ENCODE assay signal across 36 mouse cellular contexts in the genomic region with DNA sequence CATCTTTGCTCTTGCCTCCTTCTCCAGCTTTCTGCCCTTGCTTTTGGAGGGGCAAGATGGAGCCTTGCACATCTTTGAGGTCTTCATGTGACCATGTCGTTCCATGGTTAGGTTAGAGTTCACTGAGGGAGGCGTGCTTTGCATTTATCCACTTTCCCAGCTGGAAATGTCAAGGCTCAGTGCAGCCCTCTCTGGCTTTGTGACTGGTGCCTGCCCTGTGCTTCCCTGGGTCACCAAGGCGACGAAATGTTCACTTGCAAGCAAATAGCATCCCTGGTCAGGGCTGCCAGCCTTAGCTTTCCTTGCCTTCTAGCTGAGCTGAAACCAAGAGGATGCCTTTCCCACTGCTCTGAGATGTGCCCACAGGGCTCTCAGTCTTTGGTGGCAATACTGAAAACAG. TPM values are rescaled to one million over a fixed set of nuclear protein-coding genes. Genes with fewer than 3 reads are reported as not detected.
DNase-seq lines count a peak whose midpoint lies in the region; ATAC-seq and TF ChIP-seq lines count a peak whose summit lies in the region.
"Had no signal": no experiment of that assay in that cellular context is flagged by ENCODE, and none has a peak within 500 bp of the region (broad histone marks: within the 10 kb centered on the region; RNA-seq: fewer than 3 reads in every experiment).

No protein-coding gene starts in this region.

- H3K36me3 ChIP-seq in hindbrain, embryonic 16.5 days (ENCODE audit: control insufficient read depth, insufficient read depth, low read length), result no peaks in the 10 kb centered on the region
- H3K36me3 ChIP-seq in hindbrain, embryonic 14.5 days (replicated peaks; ENCODE audit: control insufficient read depth, insufficient read depth), result no peaks in the 10 kb centered on the region
- H3K36me3 ChIP-seq in myocyte (ENCODE audit: control insufficient read depth, insufficient read depth), result no peaks in the 10 kb centered on the region
- H3K36me3 ChIP-seq: embryonic facial prominence, embryonic 15.5 days; forebrain, embryonic 12.5 days; heart, embryonic 13.5 days; limb, embryonic 15.5 days; liver, embryonic 13.5 days; midbrain, embryonic 13.5 days; stomach, embryonic 15.5 days had no signal

- no peak overlapping the region for H3K4me2 ChIP-seq in hindbrain, embryonic 16.5 days (ENCODE audit: low read length)
- no peak overlapping the region for H3K4me2 ChIP-seq in hindbrain, embryonic 14.5 days (replicated peaks)
- peak overlapping the region; percentile 2 for H3K4me2 ChIP-seq in myocyte (ENCODE audit: low read depth)
- H3K4me2 ChIP-seq: embryonic facial prominence, embryonic 15.5 days; forebrain, embryonic 12.5 days; heart, embryonic 13.5 days; limb, embryonic 15.5 days; liver, embryonic 13.5 days; midbrain, embryonic 13.5 days; stomach, embryonic 15.5 days had no signal

- no peak overlapping the region for H3K27ac ChIP-seq in hindbrain, embryonic 16.5 days (ENCODE audit: low read depth, low read length)
- H3K27ac ChIP-seq in hindbrain, embryonic 14.5 days, result no peak overlapping the region
- H3K27ac ChIP-seq: embryonic facial prominence, embryonic 10.5 days; forebrain, embryonic 12.5 days; heart, adult 2 months; heart, embryonic 13.5 days; limb, embryonic 10.5 days; limb, embryonic 15.5 days; liver, embryonic 13.5 days; midbrain, embryonic 13.5 days; stomach, embryonic 15.5 days had no signal

- peaks cover 74% of the 10 kb centered on the region for H3K79me2 ChIP-seq in myocyte (ENCODE audit: control insufficient read depth, insufficient read depth)

- WGBS in hindbrain, embryonic 16.5 days, result 35% methylated on average over 4 of the region's 4 CpGs
- 44% methylated on average over 4 of the region's 4 CpGs for WGBS in hindbrain, embryonic 14.5 days

- no peaks in the 10 kb centered on the region for H3K9me3 ChIP-seq in hindbrain, embryonic 16.5 days (ENCODE audit: control insufficient read depth, low read length)
- H3K9me3 ChIP-seq in hindbrain, embryonic 14.5 days (ENCODE audit: control insufficient read depth, low read length), result no peaks in the 10 kb centered on the region
- H3K9me3 ChIP-seq: embryonic facial prominence, embryonic 10.5 days; embryonic facial prominence, embryonic 15.5 days; forebrain, embryonic 12.5 days; heart, embryonic 13.5 days; limb, embryonic 10.5 days; limb, embryonic 15.5 days; liver, embryonic 13.5 days; megakaryocyte, embryonic 14.5 days; midbrain, embryonic 13.5 days; stomach, embryonic 15.5 days had no signal

- no peak for TF ChIP-seq POLR2A in myocyte (IDR thresholded peaks at IDR 0.05; ENCODE audit: insufficient read length, low read depth)

- no peak overlapping the region for H3K9ac ChIP-seq in hindbrain, embryonic 16.5 days (ENCODE audit: low read depth, low read length)
- H3K9ac ChIP-seq in hindbrain, embryonic 14.5 days, result no peak overlapping the region
- H3K9ac ChIP-seq: embryonic facial prominence, embryonic 15.5 days; forebrain, embryonic 12.5 days; heart, embryonic 13.5 days; limb, embryonic 15.5 days; liver, embryonic 13.5 days; midbrain, embryonic 13.5 days; stomach, embryonic 15.5 days had no signal

- ATAC-seq in hindbrain, embryonic 16.5 days, result peak; percentile 42; the same call in 1 of the 2 replicates
- ATAC-seq in hindbrain, embryonic 14.5 days (ENCODE audit: low FRiP score), result no peak
- ATAC-seq: lung, postnatal 0 days; midbrain, embryonic 13.5 days; Patski had no signal

- DNase-seq in adrenal gland, adult 2 months, result peak; percentile 75
- DNase-seq in adrenal gland, adult 18-20 months (ENCODE audit: low spot score in 2 of 2), result no peak
- no peak for DNase-seq in hindbrain, embryonic 14.5 days (ENCODE audit: low spot score)
- peak; percentile 62 for DNase-seq in adrenal gland, postnatal 10 days
- no peak for DNase-seq in frontal cortex, postnatal 36 days (ENCODE audit: low spot score in 2 of 2)
- DNase-seq: cerebellum, adult 8-10 months; heart, adult 2 months; kidney, adult 2 months; kidney, postnatal 14 days; layer of hippocampus, adult 9-11 months; liver, embryonic 13.5 days; lung, adult 18-20 months; lung, postnatal 4 days; right cerebral cortex, postnatal 25 days; thymus, postnatal 14 days had no signal

- no peaks in the 10 kb centered on the region for H3K27me3 ChIP-seq in hindbrain, embryonic 16.5 days (replicated peaks; ENCODE audit: control insufficient read depth, insufficient read depth, low read length)
- H3K27me3 ChIP-seq in hindbrain, embryonic 14.5 days (ENCODE audit: control insufficient read depth, insufficient read depth, low read length), result no peaks in the 10 kb centered on the region
- no peaks in the 10 kb centered on the region for H3K27me3 ChIP-seq in myocyte (ENCODE audit: control insufficient read depth, insufficient read depth, insufficient read length)
- H3K27me3 ChIP-seq: embryonic facial prominence, embryonic 15.5 days; forebrain, embryonic 12.5 days; heart, embryonic 13.5 days; limb, embryonic 15.5 days; liver, embryonic 13.5 days; midbrain, embryonic 13.5 days; Patski; stomach, embryonic 15.5 days had no signal

- no peak overlapping the region for H3K4me3 ChIP-seq in hindbrain, embryonic 16.5 days (ENCODE audit: low read length)
- H3K4me3 ChIP-seq in hindbrain, embryonic 14.5 days (replicated peaks; ENCODE audit: low read length), result no peak overlapping the region
- no peak overlapping the region for H3K4me3 ChIP-seq in myocyte
- H3K4me3 ChIP-seq: embryonic facial prominence, embryonic 10.5 days; embryonic facial prominence, embryonic 15.5 days; forebrain, embryonic 12.5 days; heart, adult 2 months; heart, embryonic 13.5 days; limb, embryonic 10.5 days; limb, embryonic 15.5 days; liver, embryonic 13.5 days; megakaryocyte, embryonic 14.5 days; midbrain, embryonic 13.5 days; stomach, embryonic 15.5 days had no signal

- no peak overlapping the region for H3ac ChIP-seq in myocyte (ENCODE audit: control insufficient read depth, insufficient read length)

- H3K4me1 ChIP-seq in hindbrain, embryonic 16.5 days (ENCODE audit: control insufficient read depth, insufficient read depth, low read depth, low read length), result no peaks in the 10 kb centered on the region; the same call in 1 of the 2 replicates
- H3K4me1 ChIP-seq in hindbrain, embryonic 14.5 days (replicated peaks; ENCODE audit: control insufficient read depth, insufficient read depth, low read length), result no peaks in the 10 kb centered on the region
- H3K4me1 ChIP-seq: forebrain, embryonic 12.5 days; midbrain, embryonic 13.5 days; stomach, embryonic 15.5 days had no signal

TF ChIP-seq in myocyte, 11 proteins besides CTCF, POLR2A, EP300 and RAD21:
- TF ChIP-seq MYOD1 (IDR thresholded peaks at IDR 0.05; ENCODE audit: control insufficient read depth in 1 of 3, insufficient read length in 2 of 3, low read depth in 2 of 3) (no peak), USF1 (IDR thresholded peaks at IDR 0.05; ENCODE audit: low read depth) (no peak), E2F4 (IDR thresholded peaks at IDR 0.05; ENCODE audit: insufficient read depth) (no peak), POLR2AphosphoS2 (IDR thresholded peaks at IDR 0.05; ENCODE audit: insufficient read length, low read depth) (no peak), TCF3 (IDR thresholded peaks at IDR 0.05; ENCODE audit: insufficient read length, low read depth) (no peak), SRF (IDR thresholded peaks at IDR 0.05; ENCODE audit: control insufficient read depth, insufficient read length, low read depth) (no peak)

RNA-seq across cellular contexts. Expression of gene Ankrd2, which starts 25.4 kb away (rescaled TPM):
- total RNA-seq in adrenal gland, adult 2 months (2021), result under 1 TPM; 0.35 to 0.61 TPM
- 0.16 and 0.27 TPM in 2 replicates for polyA plus RNA-seq in adrenal gland, adult 2 months (2012; rRNA removed)
- total RNA-seq in adrenal gland, adult 18-20 months (2021), result under 1 TPM; 0.64 to 0.76 TPM
- 1.1 and 1.5 TPM in 2 replicates for polyA plus RNA-seq in hindbrain, embryonic 16.5 days (2015; fragmentation: Nextera tagmentation; extraction: Ambion mirVana)
- polyA plus RNA-seq in hindbrain, embryonic 14.5 days (2014; fragmentation: Nextera tagmentation; extraction: Ambion mirVana), result 0.82 and 1.2 TPM in 2 replicates
- 1 to 10 TPM; 2.2 to 5.9 TPM for total RNA-seq in adrenal gland, postnatal 10 days (2021)
- 110 TPM for polyA plus RNA-seq in myocyte (2012; fragmentation: generic; extraction: Trizol)
- total RNA-seq: heart, postnatal 10 days; hematopoietic stem cell, adult 5-6 weeks; MEL; monocyte, adult 5-6 weeks; neutrophil, adult 5-6 weeks had no signal
- polyA plus RNA-seq: heart, adult 2 months; heart, embryonic 13.5 days; limb, embryonic 10.5 days; urinary bladder, adult 2 months had no signal

RNA-seq across cellular contexts. Expression of gene Ubtd1, which starts 28.9 kb away (rescaled TPM):
- total RNA-seq in adrenal gland, adult 2 months (2021), result 10 to 100 TPM; 12.8 to 21.1 TPM
- polyA plus RNA-seq in adrenal gland, adult 2 months (2012; rRNA removed), result 29.3 and 31.3 TPM in 2 replicates
- 10 to 100 TPM; 16.4 to 17.4 TPM for total RNA-seq in adrenal gland, adult 18-20 months (2021)
- polyA plus RNA-seq in hindbrain, embryonic 16.5 days (2015; fragmentation: Nextera tagmentation; extraction: Ambion mirVana), result 13.4 and 15.2 TPM in 2 replicates
- polyA plus RNA-seq in hindbrain, embryonic 14.5 days (2014; fragmentation: Nextera tagmentation; extraction: Ambion mirVana), result 8.6 and 9.2 TPM in 2 replicates
- total RNA-seq in adrenal gland, postnatal 10 days (2021), result 10 to 100 TPM; 17.1 to 20.2 TPM
- 141 TPM for polyA plus RNA-seq in myocyte (2012; fragmentation: generic; extraction: Trizol)

RNA-seq across cellular contexts. Expression of gene Mms19, which starts 29.5 kb away (rescaled TPM):
- 10 to 100 TPM; 15.9 to 22.0 TPM for total RNA-seq in adrenal gland, adult 2 months (2021)
- polyA plus RNA-seq in adrenal gland, adult 2 months (2012; rRNA removed), result 48.3 and 49.2 TPM in 2 replicates
- total RNA-seq in adrenal gland, adult 18-20 months (2021), result 10 to 100 TPM; 17.3 to 22.1 TPM
- polyA plus RNA-seq in hindbrain, embryonic 16.5 days (2015; fragmentation: Nextera tagmentation; extraction: Ambion mirVana), result 30.0 and 31.3 TPM in 2 replicates
- 29.6 and 31.6 TPM in 2 replicates for polyA plus RNA-seq in hindbrain, embryonic 14.5 days (2014; fragmentation: Nextera tagmentation; extraction: Ambion mirVana)
- 10 to 100 TPM; 15.5 to 24.2 TPM for total RNA-seq in adrenal gland, postnatal 10 days (2021)
- polyA plus RNA-seq in myocyte (2012; fragmentation: generic; extraction: Trizol), result 34.2 TPM

RNA-seq across cellular contexts. Expression of gene Hoga1, which starts 35.0 kb away (rescaled TPM):
- 1 to 10 TPM; 3.7 to 8.0 TPM for total RNA-seq in adrenal gland, adult 2 months (2021)
- 1.5 and 1.6 TPM in 2 replicates for polyA plus RNA-seq in adrenal gland, adult 2 months (2012; rRNA removed)
- 1 to 10 TPM; 4.2 to 6.5 TPM for total RNA-seq in adrenal gland, adult 18-20 months (2021)
- polyA plus RNA-seq in hindbrain, embryonic 16.5 days (2015; fragmentation: Nextera tagmentation; extraction: Ambion mirVana), result 2.0 and 2.4 TPM in 2 replicates
- 1.3 and 2.2 TPM in 2 replicates for polyA plus RNA-seq in hindbrain, embryonic 14.5 days (2014; fragmentation: Nextera tagmentation; extraction: Ambion mirVana)
- 10 to 100 TPM; 24.6 to 39.9 TPM for total RNA-seq in adrenal gland, postnatal 10 days (2021)
- 2.4 TPM for polyA plus RNA-seq in myocyte (2012; fragmentation: generic; extraction: Trizol)
- total RNA-seq: monocyte, adult 5-6 weeks; neutrophil, adult 5-6 weeks had no signal

RNA-seq across cellular contexts. Expression of gene 4933411K16Rik, which starts 41.6 kb away (rescaled TPM):
- total RNA-seq in adrenal gland, adult 2 months (2021), result under 1 TPM; 0.55 to 0.75 TPM
- 0.09 and 0.12 TPM in 2 replicates for polyA plus RNA-seq in adrenal gland, adult 2 months (2012; rRNA removed)
- total RNA-seq in adrenal gland, adult 18-20 months (2021), result under 1 TPM; 0.35 to 0.36 TPM
- not detected in 2 replicates for polyA plus RNA-seq in hindbrain, embryonic 16.5 days (2015; fragmentation: Nextera tagmentation; extraction: Ambion mirVana)
- polyA plus RNA-seq in hindbrain, embryonic 14.5 days (2014; fragmentation: Nextera tagmentation; extraction: Ambion mirVana), result not detected in 2 replicates
- 1 to 10 TPM in 1 of 2 experiments, under 1 TPM in 1; 0.75 to 1.3 TPM for total RNA-seq in adrenal gland, postnatal 10 days (2021)
- 0.30 TPM for polyA plus RNA-seq in myocyte (2012; fragmentation: generic; extraction: Trizol)
- total RNA-seq: hematopoietic stem cell, adult 5-6 weeks; MEL; neutrophil, adult 5-6 weeks had no signal
- polyA plus RNA-seq: heart, embryonic 13.5 days; intestine, embryonic 14.5 days; limb, embryonic 15.5 days; liver, embryonic 13.5 days; midbrain, embryonic 13.5 days; neural tube, embryonic 11.5 days; stomach, embryonic 15.5 days had no signal

Comparison
In these comparisons a context has a peak if more than half of its experiments do, and no peak if none do; other contexts are left out.
1. DNase-seq: peak in adrenal gland, adult 2 months (single experiment) and adrenal gland, postnatal 10 days (single experiment); none in adrenal gland, adult 18-20 months (0 of 2), hindbrain, embryonic 14.5 days (single experiment) and frontal cortex, postnatal 36 days (0 of 2).
2. RNA of gene Ankrd2, which starts 25.4 kb away (polyA plus RNA-seq): 110 TPM in myocyte (single experiment); 0.82 to 1.2 TPM in hindbrain, embryonic 14.5 days, 1.1 to 1.5 TPM in hindbrain, embryonic 16.5 days and 0.16 to 0.27 TPM in adrenal gland, adult 2 months; every median in the first group is over 10 times any median in the second.